Mouse (Mus musculus): ENCODE data around the gene Gm21518. TPM values are rescaled to one million over a fixed set of nuclear protein-coding genes. Genes with fewer than 3 reads are reported as not detected.
"Not testable (repeated sequence)": the region's sequence is repeated elsewhere in the genome, so short reads cannot be mapped to it uniquely, and the experiment has no call there.

Gm21518 gene
- not detected in 2 replicates for polyA plus RNA-seq (2015; fragmentation: Nextera tagmentation; extraction: Ambion mirVana)

GRCm38 (mm10) chrY:62190566-62190965 lies at the start of gene Gm21518:
TSS of gene Gm21518 (plus strand) at chrY:62190866.
- H3K27me3 ChIP-seq; H3K36me3 ChIP-seq; H3K4me2 ChIP-seq; ATAC-seq (ENCODE audit: low FRiP score, low read depth); H3K9me3 ChIP-seq; H3K4me3 ChIP-seq; H3K9ac ChIP-seq; H3K27ac ChIP-seq (replicated peaks); H3K4me1 ChIP-seq (replicated peaks): not testable (repeated sequence)
- WGBS = no CpG with 5 or more reads among the region's 6 CpGs
